Mouse (Mus musculus) lung, embryonic 14.5 days (tissue): ENCODE data around the gene Spryd3. TPM values are rescaled to one million over a fixed set of nuclear protein-coding genes. Genes with fewer than 3 reads are reported as not detected.

Experiments used
- ATAC-seq: fragments of 200-750 bp; cut with Nextera tagmentation; 2 replicates; pipeline ENCODE4 v1.8.0; 2017; ENCODE audit warnings: mild to moderate bottlenecking, moderate TSS enrichment, moderate library complexity; ENCODE audit not compliant: insufficient read depth
- DNase-seq: peaks from one replicate; pipeline ENCODE4 v3.0.0-alpha.2; 2015
- H3K27ac ChIP-seq: fragments of 300-500 bp; sonication (generic); 2 replicates; pipeline ENCODE4 v1.5.1; 2014; ENCODE audit warnings: low read depth, mild to moderate bottlenecking, moderate library complexity
- H3K27me3 ChIP-seq: fragments of 300-500 bp; sonication (generic); 2 replicates; pipeline ENCODE4 v1.6.1; 2014; ENCODE audit warnings: low read length, control low read depth; ENCODE audit not compliant: insufficient read depth
- H3K36me3 ChIP-seq: fragments of 300-500 bp; sonication (generic); 2 replicates; pipeline ENCODE4 v1.6.1; 2014; ENCODE audit warnings: control low read depth; ENCODE audit not compliant: insufficient read depth
- H3K4me1 ChIP-seq: fragments of 300-500 bp; sonication (generic); 2 replicates; pipeline ENCODE4 v1.6.1; 2014; ENCODE audit warnings: antibody characterized with exemption, control low read depth; ENCODE audit not compliant: insufficient read depth
- H3K4me2 ChIP-seq: fragments of 300-500 bp; sonication (generic); 2 replicates; pipeline ENCODE4 v1.6.1; 2014; ENCODE audit warnings: mild to moderate bottlenecking
- H3K4me3 ChIP-seq: fragments of 300-500 bp; sonication (generic); 2 replicates; pipeline ENCODE4 v1.5.1; 2014; ENCODE audit warnings: low read depth, low read length
- H3K9ac ChIP-seq: fragments of 300-500 bp; sonication (generic); 2 replicates; pipeline ENCODE4 v1.6.1; 2014
- H3K9me3 ChIP-seq: fragments of 300-500 bp; sonication (generic); 2 replicates; pipeline ENCODE4 v1.6.1; 2016; ENCODE audit warnings: low read depth, low read length, control low read depth
- CTCF ChIP-seq: IDR thresholded peaks from 2 replicates; pipeline ENCODE4 v1.5.1; 2016; ENCODE audit warnings: antibody characterized with exemption, low read depth
- WGBS: fragments of 180-500 bp; shearing (Covaris S2); extraction: QIAGEN DNeasy Blood & Tissue Kit; methylation state at CpG from one replicate; pipeline ENCODE4 v1.1.7; 2014; 5-methylcytosine and 5-hydroxymethylcytosine counted together
- polyA plus RNA-seq: library from polyadenylated mRNA; unstranded; fragments of >200 nt; fragmentation: Nextera tagmentation; extraction: Ambion mirVana; gene quantifications from 2 replicates; pipeline ENCODE4 v1.2.1, GENCODE M21; 2014

Spryd3 gene
- polyA plus RNA-seq, 1 experiment from 2014 or later, result 13.6 TPM

- Histone ChIP-seq H3K27me3 (no peaks in the 10 kb centered on the region), H3K4me3 (peak overlapping the region; percentile 24), H3K27ac (no peak overlapping the region), H3K36me3 (peaks cover 69% of the 10 kb centered on the region), H3K9me3 (no peaks in the 10 kb centered on the region), H3K4me1 (peaks cover 37% of the 10 kb centered on the region), H3K4me2 (peak overlapping the region; percentile 54), H3K9ac (no peak overlapping the region)
- no peak for TF ChIP-seq CTCF
- DNase-seq, result peak; percentile 23
- WGBS, result 25% methylated on average over 38 of the region's 38 CpGs
- ATAC-seq, result no peak
These were observed 29.1 kb downstream of the Spryd3 start for GRCm38 (mm10) chr15:102106754-102107456.

- WGBS, result 35% methylated on average over 18 of the region's 18 CpGs
- TF ChIP-seq CTCF, result peak; percentile 46
- H3K27ac ChIP-seq, result peak overlapping the region; percentile 24; the same call in 1 of the 2 replicates
- ATAC-seq (no peak), DNase-seq (peak; percentile 30)
- peak overlapping the region; percentile 54 for H3K4me2 ChIP-seq
- H3K27me3 ChIP-seq, result no peaks in the 10 kb centered on the region
- H3K4me3 ChIP-seq, result peak overlapping the region; percentile 24; the same call in 1 of the 2 replicates
- H3K4me1 ChIP-seq, result peaks cover 46% of the 10 kb centered on the region
- peaks cover 60% of the 10 kb centered on the region for H3K36me3 ChIP-seq
- H3K9ac ChIP-seq, result no peak overlapping the region
- no peaks in the 10 kb centered on the region for H3K9me3 ChIP-seq
These were observed 30.0 kb downstream of the Spryd3 start for GRCm38 (mm10) chr15:102105764-102106730.

DNA sequence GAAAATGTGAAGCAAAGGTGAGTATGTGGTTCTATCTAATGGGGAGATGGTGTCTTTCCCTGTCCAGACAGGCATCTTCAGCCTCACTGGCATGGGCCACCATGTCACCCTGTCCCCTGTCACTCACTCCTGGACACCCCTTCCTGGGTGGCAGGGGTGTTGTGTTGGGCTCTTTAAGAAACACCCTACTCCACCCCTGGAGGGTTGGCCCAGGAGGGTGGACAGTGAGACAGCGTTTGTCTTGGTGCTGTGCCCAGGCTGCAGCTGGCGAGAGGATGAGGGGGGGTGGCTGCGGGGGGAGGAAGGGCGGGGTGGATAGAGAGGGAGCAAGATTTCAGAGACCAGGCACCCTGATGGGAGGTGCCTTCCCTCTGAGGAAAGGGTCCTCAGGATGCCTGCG lies 30.7 kb downstream of the Spryd3 start:
- peak overlapping the region; percentile 54 for H3K4me2 ChIP-seq
- H3K27ac ChIP-seq, result peak overlapping the region; percentile 3; the same call in 1 of the 2 replicates
- no peak overlapping the region for H3K9ac ChIP-seq
- H3K4me1 ChIP-seq, result peaks cover 46% of the 10 kb centered on the region
- no peak for ATAC-seq
- H3K27me3 ChIP-seq, result no peaks in the 10 kb centered on the region
- no peaks in the 10 kb centered on the region for H3K9me3 ChIP-seq
- peak; percentile 65 for DNase-seq
- H3K4me3 ChIP-seq, result 0 out of 2 replicates have a peak overlapping the region, but pooled peaks have one; percentile 0
- H3K36me3 ChIP-seq, result peaks cover 54% of the 10 kb centered on the region
- TF ChIP-seq CTCF, result no peak
- WGBS, result 23% methylated on average over 5 of the region's 5 CpGs

GRCm38 (mm10) chr15:102103947-102104555 lies 32.0 kb downstream of the Spryd3 start:
- H3K4me1 ChIP-seq, result peaks cover 48% of the 10 kb centered on the region
- no peak for TF ChIP-seq CTCF
- peak overlapping the region; percentile 80 for H3K4me2 ChIP-seq
- no peaks in the 10 kb centered on the region for H3K9me3 ChIP-seq
- peak overlapping the region; percentile 98 for H3K27ac ChIP-seq
- ATAC-seq (peak; percentile 39), DNase-seq (peak; percentile 83)
- peak overlapping the region; percentile 64 for H3K9ac ChIP-seq
- H3K27me3 ChIP-seq, result no peaks in the 10 kb centered on the region
- H3K36me3 ChIP-seq, result peaks cover 41% of the 10 kb centered on the region
- peak overlapping the region; percentile 48 for H3K4me3 ChIP-seq
- WGBS, result 10% methylated on average over 12 of the region's 12 CpGs

- no peak for TF ChIP-seq CTCF
These were observed 32.6 kb downstream of the Spryd3 start for GRCm38 (mm10) chr15:102103371-102103946.

DNA sequence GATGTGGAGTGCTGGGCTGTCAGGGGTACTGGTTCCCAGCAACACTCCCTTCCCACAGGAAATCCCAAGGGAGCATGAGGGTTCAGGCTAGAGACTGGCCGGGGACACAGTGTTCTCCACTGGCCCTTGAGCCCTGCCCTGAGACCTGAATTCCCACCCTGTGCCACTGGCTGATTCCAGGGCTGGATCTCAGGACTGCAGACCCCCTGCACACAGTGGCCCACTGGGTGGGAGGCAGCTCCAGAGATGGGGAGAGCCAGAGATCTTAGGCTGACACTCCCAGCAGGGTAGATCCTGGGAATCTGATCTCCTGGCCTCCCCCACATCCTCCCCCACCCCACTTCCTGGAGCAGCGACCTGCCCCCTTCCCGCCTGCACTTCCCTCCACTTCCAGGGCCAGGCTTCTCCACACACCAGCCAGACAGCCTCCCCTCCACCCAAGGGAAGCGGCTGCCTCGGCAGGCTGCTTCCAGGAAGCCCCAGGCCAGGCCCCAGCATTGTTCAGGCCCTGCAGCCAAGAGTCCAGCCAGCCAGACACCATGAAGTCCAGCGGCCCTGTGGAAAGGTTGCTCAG lies 33.4 kb downstream of the Spryd3 start:
- 0 out of 2 replicates have a peak, but pooled peaks have one; percentile 2 for ATAC-seq
- Histone ChIP-seq H3K9me3 (no peaks in the 10 kb centered on the region), H3K9ac (peak overlapping the region; percentile 64), H3K4me2 (peak overlapping the region; percentile 80), H3K4me1 (peaks cover 50% of the 10 kb centered on the region), H3K4me3 (peak overlapping the region; percentile 48), H3K27ac (peak overlapping the region; percentile 98), H3K36me3 (peaks cover 35% of the 10 kb centered on the region), H3K27me3 (no peaks in the 10 kb centered on the region)
- peak; percentile 72 for DNase-seq
- 5% methylated on average over 6 of the region's 6 CpGs for WGBS
- 0 out of 2 replicates have a peak, but pooled peaks have one; percentile 1 for TF ChIP-seq CTCF

More at GRCm38 (mm10) chr15:102103371-102103946, 32.6 kb downstream of the Spryd3 start:
- H3K27me3 ChIP-seq, result no peaks in the 10 kb centered on the region
- H3K9ac ChIP-seq, result peak overlapping the region; percentile 64
- ATAC-seq, result peak; percentile 18; the same call in 1 of the 2 replicates
- H3K4me1 ChIP-seq, result peaks cover 50% of the 10 kb centered on the region
- peak overlapping the region; percentile 80 for H3K4me2 ChIP-seq
- H3K36me3 ChIP-seq, result peaks cover 35% of the 10 kb centered on the region
- peak; percentile 69 for DNase-seq
- H3K9me3 ChIP-seq, result no peaks in the 10 kb centered on the region
- 5% methylated on average over 14 of the region's 14 CpGs for WGBS
- peak overlapping the region; percentile 98 for H3K27ac ChIP-seq
- H3K4me3 ChIP-seq, result peak overlapping the region; percentile 48
